Mouse (Mus musculus) kidney, postnatal 0 days (tissue): ENCODE measurements around the gene Lmo2. TPM values are rescaled to one million over a fixed set of nuclear protein-coding genes. Genes with fewer than 3 reads are reported as not detected.

Experiments
- ATAC-seq: fragments of 200-750 bp; cut with Nextera tagmentation; replicated peaks from 2 replicates; pipeline ENCODE4 v1.8.0; 2017; ENCODE audit warnings: low read depth, moderate number of reproducible peaks, moderate TSS enrichment, moderate library complexity; ENCODE audit not compliant: low FRiP score
- DNase-seq: peaks from one replicate; pipeline ENCODE4 v3.0.0-alpha.2; 2016; ENCODE audit warnings: low spot score
- H3K27ac ChIP-seq: fragments of 300-500 bp; sonication (generic); 2 replicates; pipeline ENCODE4 v1.5.1; 2014; ENCODE audit warnings: mild to moderate bottlenecking
- H3K27me3 ChIP-seq: fragments of 300-500 bp; sonication (generic); 2 replicates; pipeline ENCODE4 v1.6.1; 2014; ENCODE audit warnings: low read length, mixed read lengths; ENCODE audit not compliant: insufficient read depth
- H3K36me3 ChIP-seq: fragments of 300-500 bp; sonication (generic); 2 replicates; pipeline ENCODE4 v1.6.1; 2014; ENCODE audit warnings: low read length, mixed read lengths; ENCODE audit not compliant: insufficient read depth
- H3K4me1 ChIP-seq: fragments of 300-500 bp; sonication (generic); replicated peaks from 2 replicates; pipeline ENCODE4 v1.6.1; 2014; ENCODE audit warnings: antibody characterized with exemption, low read length, mixed read lengths; ENCODE audit not compliant: insufficient read depth
- H3K4me2 ChIP-seq: fragments of 300-500 bp; sonication (generic); 2 replicates; pipeline ENCODE4 v1.6.1; 2014; ENCODE audit warnings: mild to moderate bottlenecking, low read length, moderate library complexity, mixed read lengths
- H3K4me3 ChIP-seq: fragments of 300-500 bp; sonication (generic); replicated peaks from 2 replicates; pipeline ENCODE4 v1.5.1; 2014; ENCODE audit warnings: low read depth, low read length
- H3K9ac ChIP-seq: fragments of 300-500 bp; sonication (generic); 2 replicates; pipeline ENCODE4 v1.6.1; 2014; ENCODE audit warnings: low read depth, low read length
- H3K9me3 ChIP-seq: fragments of 300-500 bp; sonication (generic); replicated peaks from 2 replicates; pipeline ENCODE4 v1.6.1; 2016; ENCODE audit warnings: low read length, inconsistent platforms, mixed read lengths
- CTCF ChIP-seq: IDR thresholded peaks from 2 replicates; pipeline ENCODE4 v1.5.1; 2016; ENCODE audit warnings: antibody characterized with exemption, low read depth, mild to moderate bottlenecking, moderate library complexity
- WGBS: fragments of 180-500 bp; shearing (Covaris S2); extraction: QIAGEN DNeasy Blood & Tissue Kit; methylation state at CpG from one replicate; pipeline ENCODE4 v1.1.7; 2014; 5-methylcytosine and 5-hydroxymethylcytosine counted together
- polyA plus RNA-seq: library from polyadenylated mRNA; unstranded; fragments of >200 nt; fragmentation: Nextera tagmentation; extraction: Ambion mirVana; gene quantifications from 2 replicates; pipeline ENCODE4 v1.2.1, GENCODE M21; 2015

Lmo2 gene
- polyA plus RNA-seq, 1 experiment from 2014 or later = 43.7 TPM

DNA sequence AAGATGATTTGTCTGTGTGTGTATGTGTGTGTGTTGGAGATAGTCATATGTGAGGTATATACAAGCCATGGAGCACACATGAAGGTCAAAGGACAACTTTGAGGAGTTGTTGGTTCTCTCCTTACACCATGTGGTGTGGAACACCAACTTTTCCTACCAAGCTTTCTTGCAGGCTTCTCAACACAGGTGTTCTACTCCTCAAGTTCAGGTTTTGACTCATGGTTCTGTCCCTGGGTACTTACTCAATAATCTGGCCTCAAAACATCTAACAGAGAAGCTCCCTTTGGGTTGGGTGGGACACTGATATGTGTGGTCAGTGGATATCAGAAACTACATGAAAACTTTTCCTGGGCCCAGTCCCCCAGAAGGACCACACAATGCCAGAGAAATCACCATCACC, 18.8 kb upstream of the Lmo2 start:
- no peak for DNase-seq
- Histone ChIP-seq H3K4me3 (no peak overlapping the region), H3K27ac (no peak overlapping the region), H3K9me3 (no peaks in the 10 kb centered on the region), H3K36me3 (no peaks in the 10 kb centered on the region), H3K4me2 (no peak overlapping the region), H3K27me3 (no peaks in the 10 kb centered on the region), H3K4me1 (peaks cover 9% of the 10 kb centered on the region; the same call in 1 of the 2 replicates), H3K9ac (no peak overlapping the region)
- no peak for ATAC-seq
- no peak for TF ChIP-seq CTCF

DNA sequence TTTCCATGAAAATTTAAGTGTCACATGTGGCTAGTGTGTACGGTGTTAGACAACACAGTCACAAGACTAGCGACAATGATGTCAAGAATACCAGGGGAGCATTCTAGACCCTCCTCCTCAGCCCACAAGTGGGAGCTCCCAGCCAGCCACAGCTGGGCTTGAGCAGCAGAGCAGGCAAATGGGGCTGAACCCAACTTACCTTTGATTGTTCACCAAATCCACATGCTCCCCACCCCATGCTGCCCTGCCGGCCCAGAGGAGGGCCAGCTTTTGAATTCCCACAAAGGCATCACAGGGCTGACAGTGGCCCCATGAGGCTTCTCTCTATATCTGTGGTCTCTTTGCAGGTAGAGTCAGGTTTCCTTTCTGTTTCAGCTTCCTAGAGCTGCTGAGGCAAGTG, 16.7 kb upstream of the Lmo2 start:
- H3K4me3 ChIP-seq = no peak overlapping the region
- 74% methylated on average over 3 of the region's 3 CpGs for WGBS
- no peaks in the 10 kb centered on the region for H3K36me3 ChIP-seq
- no peak for DNase-seq
- ATAC-seq = no peak
- no peak for TF ChIP-seq CTCF
- H3K27ac ChIP-seq = no peak overlapping the region
- H3K9ac ChIP-seq = no peak overlapping the region
- no peak overlapping the region for H3K4me2 ChIP-seq
- no peaks in the 10 kb centered on the region for H3K27me3 ChIP-seq
- no peaks in the 10 kb centered on the region for H3K9me3 ChIP-seq
- 0 out of 2 replicates have a peak, but pooled peaks cover 5% of the 10 kb centered on the region for H3K4me1 ChIP-seq

- 81% methylated on average over 2 of the region's 2 CpGs for WGBS
- H3K36me3 ChIP-seq = no peaks in the 10 kb centered on the region
- no peak for TF ChIP-seq CTCF
- H3K4me1 ChIP-seq = no peaks in the 10 kb centered on the region
- H3K9ac ChIP-seq = no peak overlapping the region
- ATAC-seq (no peak), DNase-seq (no peak)
- no peak overlapping the region for H3K27ac ChIP-seq
- no peaks in the 10 kb centered on the region for H3K27me3 ChIP-seq
- no peak overlapping the region for H3K4me3 ChIP-seq
- H3K4me2 ChIP-seq = no peak overlapping the region
- no peaks in the 10 kb centered on the region for H3K9me3 ChIP-seq
Measured at GRCm38 (mm10) chr2:103944859-103945258, 12.9 kb upstream of the Lmo2 start.

DNA sequence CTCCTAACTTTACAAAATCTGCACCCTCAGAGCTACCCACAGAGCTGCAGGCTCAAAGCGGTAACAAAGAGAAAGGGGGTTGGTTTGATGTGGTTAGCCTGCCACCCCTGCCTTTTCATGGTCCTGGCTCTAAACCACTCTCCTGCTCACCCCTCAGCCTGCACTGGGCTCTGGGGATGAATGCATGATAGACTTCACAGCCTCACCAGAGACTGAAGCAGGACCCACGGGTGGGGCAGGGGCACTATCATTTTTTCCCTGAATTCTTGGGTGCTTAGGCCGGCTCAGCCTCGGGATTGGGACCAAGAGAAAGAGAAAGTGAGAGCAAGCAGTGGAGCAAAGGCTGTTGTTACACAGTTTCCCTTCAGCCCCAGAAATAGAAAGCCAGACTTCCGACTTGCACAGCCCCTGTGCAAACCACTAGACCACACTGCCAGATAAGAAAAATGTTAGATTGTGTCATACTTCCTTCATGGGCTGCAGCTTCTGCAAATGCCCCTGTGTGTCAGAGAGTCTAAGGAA, 12.2 kb upstream of the Lmo2 start:
- H3K27me3 ChIP-seq = no peaks in the 10 kb centered on the region
- no peak overlapping the region for H3K4me2 ChIP-seq
- no peak overlapping the region for H3K27ac ChIP-seq
- WGBS = 83% methylated on average over 5 of the region's 5 CpGs
- DNase-seq = no peak
- no peak overlapping the region for H3K4me3 ChIP-seq
- no peaks in the 10 kb centered on the region for H3K36me3 ChIP-seq
- H3K9ac ChIP-seq = no peak overlapping the region
- ATAC-seq = no peak
- TF ChIP-seq CTCF = no peak
- no peaks in the 10 kb centered on the region for H3K9me3 ChIP-seq
- no peaks in the 10 kb centered on the region for H3K4me1 ChIP-seq

GRCm38 (mm10) chr2:103946892-103947291, 10.9 kb upstream of the Lmo2 start:
- Histone ChIP-seq H3K27ac (no peak overlapping the region), H3K9me3 (no peaks in the 10 kb centered on the region), H3K36me3 (no peaks in the 10 kb centered on the region), H3K4me3 (no peak overlapping the region), H3K27me3 (no peaks in the 10 kb centered on the region), H3K4me2 (no peak overlapping the region), H3K4me1 (no peaks in the 10 kb centered on the region), H3K9ac (no peak overlapping the region)
- WGBS = 73% methylated on average over 8 of the region's 8 CpGs
- TF ChIP-seq CTCF = no peak
- DNase-seq = no peak
- no peak for ATAC-seq

- ATAC-seq = no peak
- no peak overlapping the region for H3K9ac ChIP-seq
- H3K27ac ChIP-seq = no peak overlapping the region
- H3K4me3 ChIP-seq = no peak overlapping the region
- 47% methylated on average over 8 of the region's 8 CpGs for WGBS
- DNase-seq = no peak
- no peak for TF ChIP-seq CTCF
- H3K27me3 ChIP-seq = no peaks in the 10 kb centered on the region
- no peaks in the 10 kb centered on the region for H3K4me1 ChIP-seq
- no peak overlapping the region for H3K4me2 ChIP-seq
- no peaks in the 10 kb centered on the region for H3K36me3 ChIP-seq
- H3K9me3 ChIP-seq = no peaks in the 10 kb centered on the region
Measured at GRCm38 (mm10) chr2:103947982-103948655, 9.7 kb upstream of the Lmo2 start.
